Mouse (Mus musculus): ENCODE measurements around the gene Ece2. TPM values are rescaled to one million over a fixed set of nuclear protein-coding genes. Genes with fewer than 3 reads are reported as not detected.

Ece2 gene
- polyA plus RNA-seq (2016; fragmentation: Nextera tagmentation; extraction: Ambion mirVana), result 7.2 and 8.5 TPM in 2 replicates

GRCm38 (mm10) chr16:20629731-20630634, at the start of gene Ece2:
Ece2 (plus strand) TSS chr16:20629828.
- Histone ChIP-seq H3K27ac (peak within 1 kb of the TSS; percentile 53; the same call in 1 of the 2 replicates), H3K4me2 (peak within 1 kb of the TSS; percentile 94), H3K4me1 (peaks cover 17% of the 10 kb centered on the region), H3K27me3 (peaks cover 13% of the 10 kb centered on the region), H3K36me3 (replicated peaks) (no peaks in the 10 kb centered on the region), H3K9me3 (no peaks in the 10 kb centered on the region), H3K4me3 (replicated peaks) (peak within 1 kb of the TSS; percentile 64), H3K9ac (peak within 1 kb of the TSS; percentile 75)
- ATAC-seq (ENCODE audit: low FRiP score), result peak; percentile 70
- 7% methylated on average over 49 of the region's 54 CpGs for WGBS

GRCm38 (mm10) chr16:20589366-20589938, 40.2 kb upstream of the Ece2 start, which contains the start of gene Vwa5b2:
Vwa5b2 (plus strand) TSS chr16:20589471.
- Histone ChIP-seq H3K27me3 (peaks cover 65% of the 10 kb centered on the region), H3K4me1 (peaks cover 26% of the 10 kb centered on the region), H3K27ac (no peak within 1 kb of the TSS), H3K4me3 (replicated peaks) (peak within 1 kb of the TSS; percentile 55), H3K4me2 (peak within 1 kb of the TSS; percentile 94), H3K9me3 (no peaks in the 10 kb centered on the region), H3K9ac (peak within 1 kb of the TSS; percentile 63), H3K36me3 (replicated peaks) (no peaks in the 10 kb centered on the region)
- under 1% methylated on average over 24 of the region's 24 CpGs for WGBS
- ATAC-seq (ENCODE audit: low FRiP score), result peak; percentile 55

- Histone ChIP-seq H3K27me3 (peaks cover 70% of the 10 kb centered on the region), H3K9me3 (no peaks in the 10 kb centered on the region), H3K27ac (no peak overlapping the region), H3K36me3 (replicated peaks) (no peaks in the 10 kb centered on the region), H3K4me1 (peaks cover 26% of the 10 kb centered on the region), H3K9ac (peak overlapping the region; percentile 63), H3K4me2 (peak overlapping the region; percentile 94), H3K4me3 (replicated peaks) (peak overlapping the region; percentile 55)
- WGBS, result under 1% methylated on average over 35 of the region's 39 CpGs
- peak; percentile 78 for ATAC-seq (ENCODE audit: low FRiP score)
These were observed 39.5 kb upstream of the Ece2 start for GRCm38 (mm10) chr16:20589939-20590679.

GRCm38 (mm10) chr16:20590680-20591038, 39.0 kb upstream of the Ece2 start:
- H3K27me3 ChIP-seq, result peaks cover 75% of the 10 kb centered on the region
- peak overlapping the region; percentile 94 for H3K4me2 ChIP-seq
- H3K27ac ChIP-seq, result no peak overlapping the region
- peaks cover 26% of the 10 kb centered on the region for H3K4me1 ChIP-seq
- no peaks in the 10 kb centered on the region for H3K36me3 ChIP-seq (replicated peaks)
- 0 out of 2 replicates have a peak overlapping the region, but pooled peaks have one; percentile 63 for H3K9ac ChIP-seq
- ATAC-seq (ENCODE audit: low FRiP score), result no peak
- WGBS, result 3% methylated on average over 17 of the region's 17 CpGs
- no peaks in the 10 kb centered on the region for H3K9me3 ChIP-seq
- peak overlapping the region; percentile 55 for H3K4me3 ChIP-seq (replicated peaks)

- Histone ChIP-seq H3K9ac (no peak overlapping the region), H3K36me3 (replicated peaks) (no peaks in the 10 kb centered on the region), H3K9me3 (no peaks in the 10 kb centered on the region), H3K27me3 (peaks cover 80% of the 10 kb centered on the region), H3K4me3 (replicated peaks) (peak overlapping the region; percentile 55), H3K27ac (no peak overlapping the region), H3K4me1 (peaks cover 26% of the 10 kb centered on the region), H3K4me2 (peak overlapping the region; percentile 94)
- peak; percentile 32; the same call in 1 of the 2 replicates for ATAC-seq (ENCODE audit: low FRiP score)
- WGBS, result 4% methylated on average over 48 of the region's 48 CpGs
These were observed 38.4 kb upstream of the Ece2 start for GRCm38 (mm10) chr16:20591076-20591705.

GRCm38 (mm10) chr16:20595060-20595673, 34.5 kb upstream of the Ece2 start:
- H3K4me3 ChIP-seq (replicated peaks), result no peak overlapping the region
- peaks cover 57% of the 10 kb centered on the region for H3K27me3 ChIP-seq
- WGBS, result 85% methylated on average over 7 of the region's 7 CpGs

GRCm38 (mm10) chr16:20595737-20596136, 33.9 kb upstream of the Ece2 start:
- H3K27ac ChIP-seq, result no peak overlapping the region
- no peaks in the 10 kb centered on the region for H3K36me3 ChIP-seq (replicated peaks)
- H3K27me3 ChIP-seq, result peaks cover 51% of the 10 kb centered on the region
- H3K4me2 ChIP-seq, result no peak overlapping the region
- H3K4me3 ChIP-seq (replicated peaks), result no peak overlapping the region
- H3K9ac ChIP-seq, result no peak overlapping the region
- peaks cover 9% of the 10 kb centered on the region for H3K4me1 ChIP-seq
- no peak for ATAC-seq (ENCODE audit: low FRiP score)
- WGBS, result 86% methylated on average over 4 of the region's 4 CpGs
- no peaks in the 10 kb centered on the region for H3K9me3 ChIP-seq

More at GRCm38 (mm10) chr16:20595060-20595673, 34.5 kb upstream of the Ece2 start:
- Histone ChIP-seq H3K4me2 (no peak overlapping the region), H3K27ac (no peak overlapping the region), H3K9ac (no peak overlapping the region), H3K9me3 (no peaks in the 10 kb centered on the region), H3K36me3 (replicated peaks) (no peaks in the 10 kb centered on the region), H3K4me1 (peaks cover 15% of the 10 kb centered on the region)
- ATAC-seq (ENCODE audit: low FRiP score), result no peak

GRCm38 (mm10) chr16:20596687-20597441, 32.8 kb upstream of the Ece2 start:
- Histone ChIP-seq H3K9ac (no peak overlapping the region), H3K36me3 (replicated peaks) (no peaks in the 10 kb centered on the region), H3K27me3 (peaks cover 40% of the 10 kb centered on the region), H3K4me2 (no peak overlapping the region), H3K9me3 (no peaks in the 10 kb centered on the region), H3K4me3 (replicated peaks) (no peak overlapping the region), H3K27ac (no peak overlapping the region), H3K4me1 (no peaks in the 10 kb centered on the region)
- WGBS, result 79% methylated on average over 7 of the region's 7 CpGs
- no peak for ATAC-seq (ENCODE audit: low FRiP score)

GRCm38 (mm10) chr16:20600511-20600910, 29.1 kb upstream of the Ece2 start:
- H3K4me2 ChIP-seq, result no peak overlapping the region
- no peaks in the 10 kb centered on the region for H3K4me1 ChIP-seq
- peaks cover 19% of the 10 kb centered on the region for H3K36me3 ChIP-seq (replicated peaks)
- WGBS, result 84% methylated on average over 5 of the region's 5 CpGs
- H3K9me3 ChIP-seq, result no peaks in the 10 kb centered on the region
- no peak overlapping the region for H3K4me3 ChIP-seq (replicated peaks)
- H3K27me3 ChIP-seq, result peaks cover 6% of the 10 kb centered on the region; the same call in 1 of the 2 replicates
- H3K27ac ChIP-seq, result no peak overlapping the region
- no peak for ATAC-seq (ENCODE audit: low FRiP score)
- no peak overlapping the region for H3K9ac ChIP-seq

GRCm38 (mm10) chr16:20604705-20605104, 24.9 kb upstream of the Ece2 start:
- H3K36me3 ChIP-seq (replicated peaks), result peaks cover 47% of the 10 kb centered on the region
- 70% methylated on average over 9 of the region's 9 CpGs for WGBS

More at GRCm38 (mm10) chr16:20604705-20605104, 24.9 kb upstream of the Ece2 start:
- H3K9ac ChIP-seq, result no peak overlapping the region
- ATAC-seq (ENCODE audit: low FRiP score), result no peak
- H3K4me1 ChIP-seq, result peaks cover 14% of the 10 kb centered on the region
- no peaks in the 10 kb centered on the region for H3K27me3 ChIP-seq
- no peaks in the 10 kb centered on the region for H3K9me3 ChIP-seq
- H3K4me3 ChIP-seq (replicated peaks), result no peak overlapping the region
- no peak overlapping the region for H3K27ac ChIP-seq
- H3K4me2 ChIP-seq, result no peak overlapping the region
